Mouse (Mus musculus): Measurements from ENCODE around the gene Hyal1. TPM values are rescaled to one million over a fixed set of nuclear protein-coding genes. Genes with fewer than 3 reads are reported as not detected.
A peak's percentile ranks its signal among the peaks of the same experiment; 100 is the strongest.

Gene Hyal1
- polyA plus RNA-seq, 1 experiment from 2014 or later, result 4.6 TPM

GRCm38 (mm10) chr9:107541005-107541404 is 35.7 kb upstream of the Hyal1 start:
- Histone ChIP-seq H3K4me3 (ENCODE audit: control insufficient read depth in 1 of 2, insufficient read depth in 1 of 2, low read depth in 1 of 2, low read length in 2 of 2) (peak overlapping the region; percentile 69 to 86; a peak in 3 of 4 replicates), H3K27ac (replicated peaks in 1 of 2; ENCODE audit: control insufficient read depth in 1 of 2, insufficient read depth in 1 of 2, low read depth in 2 of 2, low read length in 2 of 2) (0 out of 4 replicates have a peak overlapping the region, but pooled peaks of 1 of the 2 experiments have one; percentile 9), H3K36me3 (ENCODE audit: control insufficient read depth, insufficient read depth, low read length) (peaks cover 54% of the 10 kb centered on the region), H3K4me2 (ENCODE audit: low read length) (peak overlapping the region; percentile 94), H3K27me3 (ENCODE audit: control insufficient read depth, insufficient read depth, low read length) (no peaks in the 10 kb centered on the region), H3K4me1 (ENCODE audit: control insufficient read depth in 2 of 2, insufficient read depth in 2 of 2, low read length in 2 of 2) (peaks cover 24 to 31% of the 10 kb centered on the region in 2 experiments), H3K9me3 (ENCODE audit: control insufficient read depth, low read length) (no peaks in the 10 kb centered on the region), H3K9ac (ENCODE audit: low read length) (peak overlapping the region; percentile 73)
- no peak for ATAC-seq (ENCODE audit: insufficient number of reproducible peaks, insufficient read depth, low FRiP score, low read depth)
- WGBS, result 33% methylated on average over 10 of the region's 10 CpGs

GRCm38 (mm10) chr9:107541474-107542351 is 35.0 kb upstream of the Hyal1 start, which contains the start of the genes Cyb561d2 and Nprl2:
Gene Cyb561d2, minus strand, starts transcription at chr9:107542193.
Gene Nprl2, plus strand, starts transcription at chr9:107542226.
- H3K9me3 ChIP-seq (ENCODE audit: control insufficient read depth, low read length), result no peaks in the 10 kb centered on the region
- peak within 1 kb of the TSS; percentile 69 to 86 for H3K4me3 ChIP-seq (ENCODE audit: control insufficient read depth in 1 of 2, insufficient read depth in 1 of 2, low read depth in 1 of 2, low read length in 2 of 2)
- H3K4me2 ChIP-seq (ENCODE audit: low read length), result peak within 1 kb of the TSS; percentile 94
- H3K27ac ChIP-seq (replicated peaks in 1 of 2; ENCODE audit: control insufficient read depth in 1 of 2, insufficient read depth in 1 of 2, low read depth in 2 of 2, low read length in 2 of 2), result peak within 1 kb of the TSS in 1 of 2 experiments; percentile 57; a peak in 2 of 4 replicates
- peak; percentile 78 for ATAC-seq (ENCODE audit: insufficient number of reproducible peaks, insufficient read depth, low FRiP score, low read depth)
- H3K4me1 ChIP-seq (ENCODE audit: control insufficient read depth in 2 of 2, insufficient read depth in 2 of 2, low read length in 2 of 2), result peaks cover 18 to 28% of the 10 kb centered on the region in 2 experiments
- no peaks in the 10 kb centered on the region for H3K27me3 ChIP-seq (ENCODE audit: control insufficient read depth, insufficient read depth, low read length)
- under 1% methylated on average over 46 of the region's 46 CpGs for WGBS
- H3K9ac ChIP-seq (ENCODE audit: low read length), result peak within 1 kb of the TSS; percentile 73
- H3K36me3 ChIP-seq (ENCODE audit: control insufficient read depth, insufficient read depth, low read length), result peaks cover 54% of the 10 kb centered on the region

GRCm38 (mm10) chr9:107542352-107542686 is 34.4 kb upstream of the Hyal1 start:
- H3K9ac ChIP-seq (ENCODE audit: low read length), result peak overlapping the region; percentile 73
- H3K4me3 ChIP-seq (ENCODE audit: control insufficient read depth in 1 of 2, insufficient read depth in 1 of 2, low read depth in 1 of 2, low read length in 2 of 2), result peak overlapping the region; percentile 69 to 86
- H3K27me3 ChIP-seq (ENCODE audit: control insufficient read depth, insufficient read depth, low read length), result no peaks in the 10 kb centered on the region
- H3K9me3 ChIP-seq (ENCODE audit: control insufficient read depth, low read length), result no peaks in the 10 kb centered on the region
- peak overlapping the region; percentile 94 for H3K4me2 ChIP-seq (ENCODE audit: low read length)
- H3K27ac ChIP-seq (replicated peaks in 1 of 2; ENCODE audit: control insufficient read depth in 1 of 2, insufficient read depth in 1 of 2, low read depth in 2 of 2, low read length in 2 of 2), result peak overlapping the region in 1 of 2 experiments; percentile 31; a peak in 1 of 4 replicates
- no peak for ATAC-seq (ENCODE audit: insufficient number of reproducible peaks, insufficient read depth, low FRiP score, low read depth)
- WGBS, result 2% methylated on average over 11 of the region's 11 CpGs
- H3K36me3 ChIP-seq (ENCODE audit: control insufficient read depth, insufficient read depth, low read length), result peaks cover 52% of the 10 kb centered on the region
- peaks cover 18 to 28% of the 10 kb centered on the region in 2 experiments for H3K4me1 ChIP-seq (ENCODE audit: control insufficient read depth in 2 of 2, insufficient read depth in 2 of 2, low read length in 2 of 2)

GRCm38 (mm10) chr9:107542721-107543120 is 34.0 kb upstream of the Hyal1 start:
- Histone ChIP-seq H3K9me3 (ENCODE audit: control insufficient read depth, low read length) (no peaks in the 10 kb centered on the region), H3K9ac (ENCODE audit: low read length) (peak overlapping the region; percentile 73), H3K27me3 (ENCODE audit: control insufficient read depth, insufficient read depth, low read length) (no peaks in the 10 kb centered on the region), H3K4me1 (ENCODE audit: control insufficient read depth in 2 of 2, insufficient read depth in 2 of 2, low read length in 2 of 2) (peaks cover 18 to 30% of the 10 kb centered on the region in 2 experiments), H3K4me2 (ENCODE audit: low read length) (peak overlapping the region; percentile 94), H3K27ac (replicated peaks in 1 of 2; ENCODE audit: control insufficient read depth in 1 of 2, insufficient read depth in 1 of 2, low read depth in 2 of 2, low read length in 2 of 2) (no peak overlapping the region), H3K4me3 (ENCODE audit: control insufficient read depth in 1 of 2, insufficient read depth in 1 of 2, low read depth in 1 of 2, low read length in 2 of 2) (peak overlapping the region; percentile 69 to 86), H3K36me3 (ENCODE audit: control insufficient read depth, insufficient read depth, low read length) (peaks cover 48% of the 10 kb centered on the region)
- 41% methylated on average over 8 of the region's 8 CpGs for WGBS
- ATAC-seq (ENCODE audit: insufficient number of reproducible peaks, insufficient read depth, low FRiP score, low read depth), result no peak

GRCm38 (mm10) chr9:107543299-107543698 is 33.4 kb upstream of the Hyal1 start:
- no peak overlapping the region for H3K9ac ChIP-seq (ENCODE audit: low read length)
- H3K4me2 ChIP-seq (ENCODE audit: low read length), result no peak overlapping the region
- no peaks in the 10 kb centered on the region for H3K9me3 ChIP-seq (ENCODE audit: control insufficient read depth, low read length)
- peaks cover 18 to 30% of the 10 kb centered on the region in 2 experiments for H3K4me1 ChIP-seq (ENCODE audit: control insufficient read depth in 2 of 2, insufficient read depth in 2 of 2, low read length in 2 of 2)
- no peaks in the 10 kb centered on the region for H3K27me3 ChIP-seq (ENCODE audit: control insufficient read depth, insufficient read depth, low read length)
- no peak overlapping the region for H3K27ac ChIP-seq (replicated peaks in 1 of 2; ENCODE audit: control insufficient read depth in 1 of 2, insufficient read depth in 1 of 2, low read depth in 2 of 2, low read length in 2 of 2)
- H3K4me3 ChIP-seq (ENCODE audit: control insufficient read depth in 1 of 2, insufficient read depth in 1 of 2, low read depth in 1 of 2, low read length in 2 of 2), result no peak overlapping the region
- no peak for ATAC-seq (ENCODE audit: insufficient number of reproducible peaks, insufficient read depth, low FRiP score, low read depth)
- H3K36me3 ChIP-seq (ENCODE audit: control insufficient read depth, insufficient read depth, low read length), result peaks cover 42% of the 10 kb centered on the region
- WGBS, result 82% methylated on average over 11 of the region's 11 CpGs

GRCm38 (mm10) chr9:107544196-107544700 is 32.5 kb upstream of the Hyal1 start:
- Histone ChIP-seq H3K36me3 (ENCODE audit: control insufficient read depth, insufficient read depth, low read length) (peaks cover 33% of the 10 kb centered on the region), H3K4me3 (ENCODE audit: control insufficient read depth in 1 of 2, insufficient read depth in 1 of 2, low read depth in 1 of 2, low read length in 2 of 2) (no peak overlapping the region), H3K9me3 (ENCODE audit: control insufficient read depth, low read length) (no peaks in the 10 kb centered on the region), H3K4me2 (ENCODE audit: low read length) (no peak overlapping the region), H3K9ac (ENCODE audit: low read length) (no peak overlapping the region), H3K4me1 (ENCODE audit: control insufficient read depth in 2 of 2, insufficient read depth in 2 of 2, low read length in 2 of 2) (peaks cover 18 to 30% of the 10 kb centered on the region in 2 experiments), H3K27me3 (ENCODE audit: control insufficient read depth, insufficient read depth, low read length) (no peaks in the 10 kb centered on the region), H3K27ac (replicated peaks in 1 of 2; ENCODE audit: control insufficient read depth in 1 of 2, insufficient read depth in 1 of 2, low read depth in 2 of 2, low read length in 2 of 2) (no peak overlapping the region)
- 91% methylated on average over 17 of the region's 17 CpGs for WGBS
- ATAC-seq (ENCODE audit: insufficient number of reproducible peaks, insufficient read depth, low FRiP score, low read depth), result no peak

- no peak for ATAC-seq (ENCODE audit: insufficient number of reproducible peaks, insufficient read depth, low FRiP score, low read depth)
- no peak overlapping the region for H3K4me3 ChIP-seq (ENCODE audit: control insufficient read depth in 1 of 2, insufficient read depth in 1 of 2, low read depth in 1 of 2, low read length in 2 of 2)
- no peak overlapping the region for H3K27ac ChIP-seq (replicated peaks in 1 of 2; ENCODE audit: control insufficient read depth in 1 of 2, insufficient read depth in 1 of 2, low read depth in 2 of 2, low read length in 2 of 2)
- peaks cover 18 to 30% of the 10 kb centered on the region in 2 experiments for H3K4me1 ChIP-seq (ENCODE audit: control insufficient read depth in 2 of 2, insufficient read depth in 2 of 2, low read length in 2 of 2)
- no peaks in the 10 kb centered on the region for H3K9me3 ChIP-seq (ENCODE audit: control insufficient read depth, low read length)
- H3K36me3 ChIP-seq (ENCODE audit: control insufficient read depth, insufficient read depth, low read length), result peaks cover 28% of the 10 kb centered on the region
- H3K4me2 ChIP-seq (ENCODE audit: low read length), result no peak overlapping the region
- no peak overlapping the region for H3K9ac ChIP-seq (ENCODE audit: low read length)
- peaks cover 3% of the 10 kb centered on the region; the same call in 1 of the 2 replicates for H3K27me3 ChIP-seq (ENCODE audit: control insufficient read depth, insufficient read depth, low read length)
- WGBS, result 88% methylated on average over 12 of the region's 12 CpGs
Measured at GRCm38 (mm10) chr9:107544729-107545128, 32.0 kb upstream of the Hyal1 start.
